Mouse (Mus musculus): ENCODE measurements around the gene Fbrsl1. TPM values are rescaled to one million over a fixed set of nuclear protein-coding genes. Genes with fewer than 3 reads are reported as not detected.

Fbrsl1 gene
- polyA plus RNA-seq, 1 experiment: 150 TPM

DNA sequence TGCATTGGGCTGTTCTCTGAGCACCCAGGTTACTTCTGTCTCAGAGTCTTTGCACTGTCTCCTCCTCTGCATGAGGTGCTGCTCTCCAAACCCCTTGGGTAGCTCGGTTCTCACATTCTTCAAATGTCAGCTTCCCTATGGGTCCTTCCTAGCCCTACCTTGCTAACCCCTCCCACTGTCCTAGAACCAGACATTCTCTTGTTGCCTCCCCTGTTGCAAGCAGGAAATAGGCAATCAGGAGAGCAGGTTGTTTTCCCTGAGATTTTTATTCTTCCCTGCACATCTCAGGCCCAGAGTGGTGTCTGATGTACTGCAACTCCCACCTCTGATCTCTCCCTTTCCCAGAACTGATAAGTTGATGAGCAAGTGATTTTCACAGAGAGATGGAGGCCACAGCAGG lies 39.6 kb upstream of the Fbrsl1 start:
- Histone ChIP-seq H3K27ac (ENCODE audit: insufficient read depth, low read depth, low read length) (no peak overlapping the region), H3K27me3 (ENCODE audit: control insufficient read depth, insufficient read depth, low read length) (no peaks in the 10 kb centered on the region), H3K4me1 (ENCODE audit: control insufficient read depth, insufficient read depth, insufficient read length, low read length) (no peaks in the 10 kb centered on the region), H3K36me3 (ENCODE audit: control insufficient read depth, insufficient read depth, low read length) (no peaks in the 10 kb centered on the region), H3K4me3 (ENCODE audit: low read depth, low read length) (no peak overlapping the region)
- 26% methylated on average over 1 of the region's 1 CpGs for WGBS
- TF ChIP-seq POLR2A (IDR thresholded peaks at IDR 0.05; ENCODE audit: low read depth, low read length) (no peak), CTCF (IDR thresholded peaks at IDR 0.05; ENCODE audit: extremely low read depth, insufficient read length, insufficient replicate concordance, low read depth, low read length) (no peak)

DNA sequence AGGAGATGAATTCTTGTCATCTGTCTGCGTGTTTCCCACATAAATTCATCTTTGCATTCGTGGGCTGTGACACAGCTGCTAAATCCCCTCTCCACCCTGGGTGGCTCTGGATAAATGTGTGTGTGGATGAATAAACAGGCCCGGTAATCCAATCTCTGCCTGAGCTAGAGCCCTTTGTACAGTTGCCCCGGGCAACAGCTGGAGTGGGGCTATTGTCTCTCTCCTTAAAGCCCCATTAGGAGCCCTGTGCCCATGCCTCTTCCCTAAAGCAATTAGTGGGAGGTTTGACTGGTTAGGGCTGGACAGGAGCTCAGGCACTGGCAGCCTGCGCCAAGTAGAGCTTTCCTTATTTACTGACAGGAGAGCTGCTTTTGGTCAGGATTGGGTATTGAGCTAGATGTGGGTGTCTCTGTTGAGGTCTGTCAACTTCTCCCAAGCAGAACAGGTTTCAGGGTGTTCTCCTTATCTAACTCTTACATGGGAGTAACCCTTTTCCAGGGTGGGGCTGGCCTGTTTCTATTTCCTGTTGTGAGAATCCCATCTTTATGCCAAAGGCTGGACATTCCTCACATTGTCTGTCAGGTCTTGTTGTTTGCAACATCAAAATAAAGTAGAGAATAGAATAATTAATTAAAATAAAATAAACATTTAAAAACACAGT lies 38.5 kb upstream of the Fbrsl1 start:
- Histone ChIP-seq H3K27me3 (ENCODE audit: control insufficient read depth, insufficient read depth, low read length) (no peaks in the 10 kb centered on the region), H3K36me3 (ENCODE audit: control insufficient read depth, insufficient read depth, low read length) (no peaks in the 10 kb centered on the region), H3K4me3 (ENCODE audit: low read depth, low read length) (no peak overlapping the region), H3K4me1 (ENCODE audit: control insufficient read depth, insufficient read depth, insufficient read length, low read length) (no peaks in the 10 kb centered on the region), H3K27ac (ENCODE audit: insufficient read depth, low read depth, low read length) (no peak overlapping the region)
- 31% methylated on average over 5 of the region's 5 CpGs for WGBS
- TF ChIP-seq CTCF (IDR thresholded peaks at IDR 0.05; ENCODE audit: extremely low read depth, insufficient read length, insufficient replicate concordance, low read depth, low read length) (no peak), POLR2A (IDR thresholded peaks at IDR 0.05; ENCODE audit: low read depth, low read length) (no peak)

GRCm38 (mm10) chr5:110484711-110485110 lies 36.4 kb upstream of the Fbrsl1 start:
- peaks cover 3% of the 10 kb centered on the region; the same call in 1 of the 2 replicates for H3K4me1 ChIP-seq (ENCODE audit: control insufficient read depth, insufficient read depth, insufficient read length, low read length)
- no peak for TF ChIP-seq POLR2A (IDR thresholded peaks at IDR 0.05; ENCODE audit: low read depth, low read length)
- TF ChIP-seq CTCF (IDR thresholded peaks at IDR 0.05; ENCODE audit: extremely low read depth, insufficient read length, insufficient replicate concordance, low read depth, low read length): no peak
- H3K4me3 ChIP-seq (ENCODE audit: low read depth, low read length): no peak overlapping the region
- H3K36me3 ChIP-seq (ENCODE audit: control insufficient read depth, insufficient read depth, low read length): no peaks in the 10 kb centered on the region
- 0 out of 2 replicates have a peak, but pooled peaks cover 7% of the 10 kb centered on the region for H3K27me3 ChIP-seq (ENCODE audit: control insufficient read depth, insufficient read depth, low read length)
- no peak overlapping the region for H3K27ac ChIP-seq (ENCODE audit: insufficient read depth, low read depth, low read length)
- WGBS: 56% methylated on average over 3 of the region's 3 CpGs

DNA sequence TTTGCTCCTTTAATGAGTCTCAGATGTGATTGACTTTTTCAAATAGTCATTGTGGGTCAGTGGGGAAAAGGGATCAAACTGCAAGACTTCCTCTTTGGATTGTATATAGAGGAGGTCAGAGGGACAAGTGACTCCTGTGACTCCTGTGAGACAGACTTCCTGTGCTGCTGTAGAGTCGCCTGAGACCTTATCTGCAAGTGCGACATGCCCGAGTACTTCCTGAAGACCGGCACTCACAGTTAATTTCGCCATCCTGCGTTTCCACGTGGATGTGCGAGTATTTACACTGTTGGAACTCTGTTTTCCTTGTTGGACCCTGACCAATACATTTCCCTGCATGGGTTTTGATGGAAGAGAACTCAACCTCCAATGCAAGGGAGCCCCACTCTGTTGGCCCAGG lies 30.9 kb upstream of the Fbrsl1 start:
- Histone ChIP-seq H3K4me1 (ENCODE audit: control insufficient read depth, insufficient read depth, insufficient read length, low read length) (peaks cover 3% of the 10 kb centered on the region; the same call in 1 of the 2 replicates), H3K4me3 (ENCODE audit: low read depth, low read length) (no peak overlapping the region), H3K36me3 (ENCODE audit: control insufficient read depth, insufficient read depth, low read length) (no peaks in the 10 kb centered on the region), H3K27ac (ENCODE audit: insufficient read depth, low read depth, low read length) (no peak overlapping the region), H3K27me3 (ENCODE audit: control insufficient read depth, insufficient read depth, low read length) (peaks cover 7% of the 10 kb centered on the region; the same call in 1 of the 2 replicates)
- 45% methylated on average over 8 of the region's 8 CpGs for WGBS
- TF ChIP-seq CTCF (IDR thresholded peaks at IDR 0.05; ENCODE audit: extremely low read depth, insufficient read length, insufficient replicate concordance, low read depth, low read length) (no peak), POLR2A (IDR thresholded peaks at IDR 0.05; ENCODE audit: low read depth, low read length) (no peak)

DNA sequence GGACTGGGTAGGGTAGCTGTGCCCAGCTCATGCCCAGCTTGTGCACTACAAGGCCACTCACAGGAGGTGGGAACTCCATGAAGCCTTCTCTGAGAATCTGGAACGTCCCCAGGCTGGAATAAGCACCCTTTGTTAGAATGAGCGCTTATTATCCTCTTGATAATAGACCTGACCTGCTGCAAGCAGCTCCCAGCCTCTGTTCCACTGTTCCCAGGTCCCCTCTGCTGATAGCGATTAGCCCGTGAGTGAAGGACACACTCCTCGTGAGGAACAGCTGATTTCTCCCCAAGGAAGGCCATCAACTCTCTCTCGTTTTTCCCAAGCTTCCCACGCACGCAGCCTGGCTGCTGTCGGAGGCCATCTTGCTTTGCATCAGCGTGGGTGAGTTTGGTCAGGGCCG lies 25.9 kb upstream of the Fbrsl1 start:
- H3K36me3 ChIP-seq (ENCODE audit: control insufficient read depth, insufficient read depth, low read length): no peaks in the 10 kb centered on the region
- H3K27ac ChIP-seq (ENCODE audit: insufficient read depth, low read depth, low read length): no peak overlapping the region
- H3K4me1 ChIP-seq (ENCODE audit: control insufficient read depth, insufficient read depth, insufficient read length, low read length): no peaks in the 10 kb centered on the region
- 71% methylated on average over 11 of the region's 11 CpGs for WGBS
- H3K27me3 ChIP-seq (ENCODE audit: control insufficient read depth, insufficient read depth, low read length): no peaks in the 10 kb centered on the region; the same call in none of the 2 replicates
- H3K4me3 ChIP-seq (ENCODE audit: low read depth, low read length): no peak overlapping the region
- TF ChIP-seq CTCF (IDR thresholded peaks at IDR 0.05; ENCODE audit: extremely low read depth, insufficient read length, insufficient replicate concordance, low read depth, low read length): no peak

- Histone ChIP-seq H3K4me3 (ENCODE audit: low read depth, low read length) (no peak overlapping the region), H3K27ac (ENCODE audit: insufficient read depth, low read depth, low read length) (no peak overlapping the region), H3K27me3 (ENCODE audit: control insufficient read depth, insufficient read depth, low read length) (no peaks in the 10 kb centered on the region; the same call in none of the 2 replicates), H3K36me3 (ENCODE audit: control insufficient read depth, insufficient read depth, low read length) (no peaks in the 10 kb centered on the region), H3K4me1 (ENCODE audit: control insufficient read depth, insufficient read depth, insufficient read length, low read length) (no peaks in the 10 kb centered on the region)
- TF ChIP-seq CTCF (IDR thresholded peaks at IDR 0.05; ENCODE audit: extremely low read depth, insufficient read length, insufficient replicate concordance, low read depth, low read length) (no peak), POLR2A (IDR thresholded peaks at IDR 0.05; ENCODE audit: low read depth, low read length) (no peak)
- 53% methylated on average over 1 of the region's 1 CpGs for WGBS
Observed at GRCm38 (mm10) chr5:110472834-110473233, 24.5 kb upstream of the Fbrsl1 start.

- no peaks in the 10 kb centered on the region for H3K4me1 ChIP-seq (ENCODE audit: control insufficient read depth, insufficient read depth, insufficient read length, low read length)
- H3K27me3 ChIP-seq (ENCODE audit: control insufficient read depth, insufficient read depth, low read length): no peaks in the 10 kb centered on the region; the same call in none of the 2 replicates
- no peaks in the 10 kb centered on the region for H3K36me3 ChIP-seq (ENCODE audit: control insufficient read depth, insufficient read depth, low read length)
- no peak overlapping the region for H3K4me3 ChIP-seq (ENCODE audit: low read depth, low read length)
- 46% methylated on average over 5 of the region's 5 CpGs for WGBS
- TF ChIP-seq POLR2A (IDR thresholded peaks at IDR 0.05; ENCODE audit: low read depth, low read length): no peak
- TF ChIP-seq CTCF (IDR thresholded peaks at IDR 0.05; ENCODE audit: extremely low read depth, insufficient read length, insufficient replicate concordance, low read depth, low read length): no peak
- no peak overlapping the region for H3K27ac ChIP-seq (ENCODE audit: insufficient read depth, low read depth, low read length)
Observed at GRCm38 (mm10) chr5:110471981-110472476, 23.7 kb upstream of the Fbrsl1 start.

Data from small intestine, adult 2 months (tissue).